Mouse (Mus musculus): ENCODE measurements at regions not wholly inside any gene's neighbourhood (a gene's known extent, or its start where the extent isn't known, plus 50 kb on each side); places are given as distances from the start of the nearest gene placed in this dataset.
"Not testable (repeated sequence)": the region's sequence is repeated elsewhere in the genome, so short reads cannot be mapped to it uniquely, and the experiment has no call there.

DNA sequence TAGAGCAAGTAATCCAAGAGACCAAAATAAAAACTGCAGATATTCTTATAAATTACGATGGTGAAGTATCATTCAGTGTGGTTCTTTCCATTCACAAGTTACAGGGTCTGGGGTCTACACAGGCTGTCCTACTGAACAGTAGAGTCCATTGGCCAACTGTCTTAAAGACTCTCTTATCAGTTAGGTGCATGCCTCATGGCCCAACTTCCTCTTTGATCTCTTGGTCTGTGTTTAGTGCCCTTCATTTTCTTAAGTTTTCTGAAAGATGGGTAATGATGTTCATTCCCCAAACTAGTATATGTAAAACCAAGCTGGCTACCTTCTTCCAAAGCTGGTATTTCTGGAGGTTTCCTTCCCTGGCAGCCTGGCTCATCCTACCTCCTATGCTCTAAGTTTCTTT, 268.7 kb upstream of the Ift57 start:
- DNase-seq = no peak

DNA sequence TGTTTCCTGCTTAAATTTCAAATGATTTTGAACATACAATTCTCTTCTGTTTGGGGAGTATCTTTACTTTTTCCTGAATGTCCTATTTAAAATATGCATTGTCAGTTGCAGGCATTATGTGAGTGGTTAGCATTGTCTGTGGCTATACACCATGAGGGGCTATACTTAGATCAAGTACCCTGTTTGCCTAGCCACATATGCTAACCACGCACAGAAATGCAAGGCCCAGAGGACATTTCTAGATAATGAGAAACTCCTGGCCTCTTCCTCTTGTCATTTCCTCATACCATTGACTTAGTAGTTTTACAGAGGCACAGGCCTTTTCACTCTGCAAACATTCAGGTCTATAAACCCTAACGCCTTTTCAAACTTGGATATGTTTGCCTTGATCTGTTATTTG, 267.1 kb upstream of the Ift57 start:
- DNase-seq = no peak

DNA sequence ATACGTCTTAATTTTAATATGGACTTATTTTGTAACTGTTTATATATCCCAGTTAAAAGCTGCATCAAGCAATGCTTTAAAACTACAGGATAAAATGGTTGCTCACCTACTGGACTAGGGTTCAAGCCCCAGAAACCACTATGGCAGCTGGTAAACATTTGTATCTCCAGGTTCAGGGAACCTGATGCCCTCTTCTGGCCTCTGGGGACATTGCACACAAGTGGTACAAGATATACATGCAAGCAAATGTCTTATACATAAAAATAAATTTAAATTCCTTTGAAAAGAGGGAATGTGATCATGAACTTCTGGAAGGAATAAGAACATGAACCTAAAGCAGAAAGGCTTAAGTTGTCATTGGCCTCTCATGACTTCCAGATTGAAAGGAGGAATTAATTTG, 257.8 kb upstream of the Ift57 start:
- DNase-seq = peak in 1 of 2 experiments; percentile 5

DNA sequence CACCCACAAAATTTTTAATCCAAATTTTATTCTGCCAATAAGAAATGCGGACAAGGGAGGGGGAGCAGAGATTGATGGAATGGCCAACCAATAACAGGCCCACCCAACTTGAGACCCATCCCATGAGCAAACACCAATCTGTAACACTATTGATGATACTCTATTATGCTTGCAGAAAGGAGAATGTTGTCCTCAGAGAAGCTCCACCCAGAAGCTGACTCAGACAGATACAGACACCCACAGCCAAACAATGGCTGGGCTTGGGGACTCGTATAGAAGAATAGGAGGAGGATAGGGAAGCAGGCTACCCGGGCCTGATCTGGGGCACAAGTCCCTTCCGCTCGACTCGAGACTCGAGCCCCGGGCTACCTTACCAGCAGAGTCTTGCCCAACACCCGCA, 251.7 kb upstream of the Ift57 start:
- DNase-seq = not testable (repeated sequence)

DNA sequence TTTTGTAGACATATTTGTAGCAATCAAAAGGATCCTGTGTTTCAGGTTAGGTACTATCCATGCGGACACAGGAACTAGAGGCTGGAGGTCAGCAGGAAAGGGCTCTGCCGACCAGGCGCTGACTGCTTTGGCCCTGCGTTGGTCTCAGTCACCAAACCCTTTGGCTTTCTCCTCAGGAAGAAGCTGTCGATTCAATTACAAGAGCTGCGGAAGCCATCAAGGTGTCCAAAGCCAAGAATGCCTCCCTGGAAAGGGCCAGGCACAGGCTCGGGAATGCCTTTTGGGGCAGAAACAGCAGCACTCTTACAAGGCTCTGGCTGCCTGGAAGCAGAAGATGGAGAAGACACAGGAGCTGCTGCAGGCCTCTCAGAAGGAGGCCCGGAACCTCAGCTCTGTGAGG, 205.2 kb upstream of the Ift57 start:
- no peak for DNase-seq

DNA sequence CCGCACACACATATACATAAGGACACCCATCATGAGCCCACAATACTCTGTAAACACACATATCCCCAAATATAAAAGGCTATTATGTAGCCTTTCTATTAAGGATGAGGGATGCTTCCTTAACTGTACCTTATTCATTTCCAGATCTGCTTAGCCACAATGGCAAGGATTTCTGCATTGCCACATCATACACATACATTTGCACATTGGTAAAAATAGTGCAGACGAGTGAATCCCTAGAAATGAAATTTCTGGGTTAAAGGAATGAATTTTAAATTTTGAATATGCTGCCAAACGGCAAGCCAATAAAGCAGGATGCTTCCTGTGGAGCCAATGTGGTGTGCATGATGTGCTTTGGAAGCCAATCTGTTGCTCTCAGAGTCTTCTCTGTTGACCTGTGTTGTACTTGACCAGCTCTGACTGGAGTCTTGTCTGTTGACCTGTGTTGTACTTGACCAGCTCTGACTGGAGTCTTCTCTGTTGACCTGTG, 201.5 kb upstream of the Ift57 start:
- DNase-seq = no peak

DNA sequence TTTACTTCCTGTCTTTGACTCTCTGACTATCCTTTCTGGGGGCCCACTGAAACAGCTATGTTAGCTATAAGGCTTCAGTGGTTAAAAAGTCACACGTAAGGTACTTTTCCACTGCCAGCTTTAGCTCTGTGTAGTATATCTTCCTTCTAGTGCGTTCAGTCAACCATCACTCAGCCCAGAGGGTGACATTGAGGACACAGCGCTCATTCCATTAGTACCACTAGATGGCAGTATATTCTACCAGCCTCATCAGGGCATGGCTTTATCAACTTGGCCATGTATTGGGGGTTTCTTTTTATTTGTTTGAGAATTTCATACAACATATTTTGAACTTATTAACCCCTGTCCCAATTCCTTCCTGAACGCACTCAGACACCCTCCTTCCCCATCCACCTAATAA, 198.2 kb upstream of the Ift57 start:
- peak in 1 of 2 experiments; percentile 22 for DNase-seq

DNA sequence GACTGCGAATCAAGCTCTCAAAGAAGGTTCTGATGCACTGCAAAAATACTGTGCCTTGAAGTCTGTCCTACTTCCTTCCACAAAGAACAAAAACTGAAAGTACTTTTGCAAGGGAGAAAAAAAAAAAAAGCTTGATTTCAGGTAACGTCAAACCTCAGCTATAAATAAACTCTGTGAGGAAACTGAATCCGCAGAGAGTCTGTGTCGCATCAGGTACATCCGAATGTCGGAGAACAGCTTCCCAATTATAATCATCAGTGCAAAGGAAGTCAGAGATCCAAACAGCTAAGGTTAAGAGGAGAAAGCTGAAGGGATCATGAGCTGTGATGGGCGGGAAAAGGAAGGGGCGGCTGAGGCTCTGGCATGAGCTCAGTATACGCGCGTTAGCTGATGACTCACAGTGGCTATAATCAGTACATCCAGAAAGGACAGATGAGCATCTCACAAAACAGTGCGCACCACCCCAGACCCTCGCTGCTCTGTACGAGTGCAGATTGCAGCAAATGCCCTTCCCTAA, 195.1 kb upstream of the Ift57 start:
- DNase-seq = peak; percentile 19 to 43

DNA sequence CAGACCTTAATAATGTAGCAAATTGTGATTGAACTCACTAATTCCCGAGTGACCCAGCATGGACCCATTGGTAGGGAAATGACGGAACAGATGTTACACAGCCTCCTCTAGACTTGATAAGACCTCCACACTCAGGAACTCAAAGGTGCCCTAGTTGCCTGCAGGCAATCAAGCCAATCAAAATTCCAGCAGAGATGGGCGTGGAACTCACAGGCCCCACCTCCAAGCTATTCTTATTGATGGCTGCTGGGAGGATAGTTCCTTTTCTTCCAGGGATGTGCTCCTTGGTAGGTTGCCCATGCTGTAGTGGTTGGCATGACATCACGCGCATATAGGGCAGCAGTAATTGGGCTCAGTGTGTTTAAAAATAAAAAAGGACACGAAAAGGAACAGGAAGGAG, 194.4 kb upstream of the Ift57 start:
- no peak for DNase-seq

DNA sequence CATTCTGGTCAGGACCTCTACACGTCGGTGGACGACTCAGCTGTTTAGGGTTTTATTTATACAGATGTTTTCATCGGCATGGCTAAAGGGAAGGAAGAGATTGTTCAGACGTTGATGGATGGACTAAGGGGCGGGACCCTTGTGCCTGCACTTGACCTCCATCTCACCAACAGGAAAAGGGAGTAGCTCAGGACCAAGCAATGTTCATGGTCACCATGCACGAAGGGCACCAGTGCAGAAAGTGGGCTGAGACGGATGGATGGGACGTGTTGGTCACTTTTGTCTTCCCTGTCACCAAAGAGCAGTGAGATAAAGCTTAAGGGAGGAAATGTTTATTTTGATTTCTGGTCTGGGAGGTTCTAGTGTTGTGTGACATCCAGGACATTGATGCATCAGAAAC, 193.8 kb upstream of the Ift57 start:
- DNase-seq = peak; percentile 40 to 63

DNA sequence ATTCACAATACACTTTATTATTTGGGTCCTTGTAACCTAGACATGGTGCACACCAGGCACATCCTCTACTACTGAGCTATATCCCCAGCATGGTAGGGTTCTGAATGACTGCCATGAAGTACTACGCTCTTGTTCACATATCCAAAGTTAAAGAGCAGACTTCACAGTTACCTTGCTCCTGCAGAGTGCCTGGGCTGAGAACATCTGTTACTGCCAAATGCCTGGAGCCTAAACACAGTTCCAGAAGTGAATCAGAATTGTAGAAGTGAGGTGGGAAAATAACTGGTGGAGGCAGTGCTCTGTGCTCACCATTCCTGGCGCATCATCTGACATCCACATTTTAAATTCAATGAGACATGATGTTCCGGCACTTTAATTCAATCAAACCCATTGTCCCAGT, 180.2 kb upstream of the Ift57 start:
- DNase-seq = no peak

DNA sequence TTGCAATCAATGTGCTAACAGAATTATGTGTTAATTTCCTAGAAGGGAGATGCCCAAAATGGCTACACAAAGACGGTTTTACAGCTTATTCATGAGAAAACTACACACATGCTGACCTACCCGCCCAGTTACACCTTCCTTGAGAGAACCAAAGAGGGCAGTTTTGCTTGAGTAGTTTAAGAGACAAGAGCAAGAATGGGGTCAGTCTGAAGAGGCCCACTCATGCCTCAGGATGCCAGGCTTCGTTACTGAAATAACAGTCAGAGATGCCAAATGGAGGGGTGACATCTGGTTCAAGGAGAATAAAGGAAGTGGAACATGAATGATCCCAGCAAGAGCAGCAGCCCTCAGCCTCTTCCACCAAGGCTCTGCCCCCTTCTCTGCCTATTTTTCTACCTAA, 178.6 kb upstream of the Ift57 start:
- no peak for DNase-seq

DNA sequence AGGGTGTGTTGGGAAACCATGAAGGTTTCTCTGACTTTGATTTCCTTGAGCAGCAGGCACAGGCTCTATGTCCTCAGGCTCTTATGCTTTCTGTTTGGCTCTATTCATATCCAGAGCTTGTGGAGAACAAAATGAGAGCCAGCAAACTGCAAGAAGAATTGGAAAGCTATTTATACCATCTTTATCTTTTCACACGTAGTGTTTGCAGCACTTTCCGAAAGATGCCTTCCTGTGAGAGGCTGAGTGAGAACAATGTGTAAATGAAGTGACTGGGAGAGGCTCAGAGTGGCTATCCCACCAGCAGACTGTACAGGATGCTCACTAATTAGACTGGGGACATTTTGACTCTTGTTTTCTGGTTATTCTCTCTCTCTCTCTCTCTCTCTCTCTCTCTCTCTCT, 177.3 kb upstream of the Ift57 start:
- no peak for DNase-seq

DNA sequence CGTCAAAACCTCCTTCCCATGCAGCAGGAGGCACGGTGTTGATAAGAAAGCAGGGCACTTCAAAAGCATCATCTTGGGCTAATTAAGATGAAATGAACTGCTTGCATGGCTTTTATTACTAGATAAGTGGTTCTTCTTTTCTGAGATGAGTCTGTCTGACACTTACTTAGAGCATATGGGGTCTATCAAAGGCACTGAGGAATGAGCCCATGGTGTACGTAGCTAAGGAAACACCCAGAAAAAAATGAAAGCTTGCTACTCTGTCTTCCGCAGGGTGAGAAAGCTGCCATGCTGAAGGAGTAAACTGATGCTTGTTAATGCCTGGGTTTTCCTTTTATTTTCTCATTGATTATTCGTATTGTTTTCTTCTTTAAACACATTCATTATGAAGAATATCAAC, 176.5 kb upstream of the Ift57 start:
- DNase-seq = no peak

DNA sequence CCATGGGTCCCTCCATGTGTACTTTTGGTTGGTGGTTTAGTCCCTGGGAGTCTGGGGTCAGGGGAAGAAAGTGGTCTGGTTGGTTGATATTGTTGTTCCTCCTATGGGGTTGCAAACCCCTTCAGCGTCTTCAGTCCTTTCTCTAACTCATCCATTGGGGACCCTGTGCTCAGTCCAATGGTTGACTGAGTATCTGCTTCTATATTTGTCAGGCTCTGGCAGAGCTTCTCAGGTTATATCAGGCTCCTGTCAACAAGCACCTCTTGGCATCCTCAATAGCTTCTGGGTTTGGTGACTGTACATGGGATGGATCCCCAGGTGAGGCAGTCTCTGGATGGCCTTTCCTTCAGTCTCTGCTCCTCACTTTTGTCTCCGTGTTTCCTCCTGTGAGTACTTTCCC, 170.4 kb upstream of the Ift57 start:
- not testable (repeated sequence) for DNase-seq

DNA sequence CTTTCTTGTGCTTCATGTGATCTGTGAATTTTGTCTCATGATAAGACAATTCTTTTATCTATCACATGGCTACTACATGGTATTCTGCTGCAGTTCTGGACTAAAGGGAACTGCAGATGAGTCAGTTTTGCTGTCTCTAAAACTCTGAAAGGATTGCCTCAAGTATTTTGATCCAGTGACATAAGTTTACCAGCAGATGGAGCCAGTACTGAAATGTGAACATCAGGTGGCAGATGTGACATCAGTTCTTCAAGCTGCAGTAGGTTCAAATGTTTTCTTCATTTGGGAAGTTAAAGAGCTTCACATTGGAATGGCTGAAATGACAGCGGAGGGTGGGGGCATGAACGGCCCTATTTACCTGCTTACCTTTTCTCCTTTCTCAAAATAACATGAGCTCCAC, 170.0 kb upstream of the Ift57 start:
- no peak for DNase-seq

DNA sequence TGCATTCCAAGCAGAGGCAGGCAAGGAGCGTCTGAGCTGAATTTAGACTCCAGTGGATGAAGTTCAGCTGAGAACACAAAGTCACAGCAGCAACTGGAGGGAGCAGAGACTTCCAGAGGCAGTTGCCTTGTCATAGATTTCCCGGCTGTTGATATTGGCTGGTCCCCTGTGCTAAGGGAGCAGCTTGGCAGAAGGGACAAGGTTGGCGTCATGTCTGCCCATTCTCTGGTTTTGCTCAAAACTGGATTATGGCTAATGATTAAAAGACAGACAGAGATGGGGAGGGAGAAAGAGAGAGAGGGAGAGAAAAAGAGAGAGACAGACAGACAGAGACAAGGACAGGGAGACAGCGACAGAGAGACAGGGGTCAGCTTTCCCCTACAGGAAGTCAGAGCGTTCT, 169.0 kb upstream of the Ift57 start:
- no peak for DNase-seq

DNA sequence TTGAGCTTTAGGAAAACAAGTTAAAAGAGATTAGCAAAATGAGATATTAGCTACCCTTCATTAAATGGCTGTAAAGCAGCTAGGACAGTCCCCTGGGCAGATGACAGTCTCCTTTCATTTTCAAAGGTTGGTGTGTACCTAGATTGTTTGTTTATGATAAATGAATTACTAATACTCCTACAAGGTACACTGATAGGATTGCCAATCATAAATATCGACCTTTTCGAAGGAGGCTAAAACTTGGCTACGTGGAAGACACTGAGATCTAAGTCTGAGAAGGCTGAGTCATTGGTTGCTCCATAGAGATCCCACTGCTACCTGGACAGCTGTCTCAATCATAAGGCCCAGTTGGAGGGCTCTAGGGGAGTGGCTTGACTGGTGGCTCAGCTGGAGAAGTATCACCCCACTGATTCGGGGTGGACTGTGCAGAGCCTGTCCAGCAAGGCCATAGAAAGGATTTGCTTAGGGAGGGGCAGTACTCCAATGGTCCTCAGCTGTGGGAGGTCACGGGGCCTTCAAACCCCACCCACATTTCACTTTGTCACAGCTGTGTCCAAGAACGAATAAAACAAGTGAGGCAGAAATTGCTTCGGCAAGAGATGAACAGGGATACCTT, 166.9 kb upstream of the Ift57 start:
- no peak for DNase-seq

DNA sequence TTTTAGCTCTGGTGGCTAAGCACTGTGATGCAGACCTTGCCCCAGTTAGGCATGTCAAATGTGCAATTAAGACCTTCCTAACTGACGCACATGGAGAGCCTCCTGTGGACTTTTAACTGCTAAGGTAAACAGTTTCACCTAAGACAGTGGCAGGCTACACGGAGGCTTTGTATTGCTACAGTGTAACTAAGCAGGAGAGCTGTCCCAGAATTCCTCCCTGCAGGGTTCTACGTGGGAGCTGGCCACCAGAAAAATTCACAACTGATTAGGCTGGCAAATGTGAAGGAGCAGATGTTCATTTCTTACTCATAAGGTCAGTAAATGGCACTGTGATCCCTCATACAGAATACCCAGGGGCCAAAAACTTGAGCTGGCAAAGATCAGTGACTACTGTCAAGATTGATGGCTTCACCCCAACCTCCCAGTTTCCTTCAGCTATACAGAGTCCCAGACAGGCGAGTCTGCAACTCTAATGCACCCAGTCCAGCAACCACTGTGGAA, 165.5 kb upstream of the Ift57 start:
- no peak for DNase-seq

DNA sequence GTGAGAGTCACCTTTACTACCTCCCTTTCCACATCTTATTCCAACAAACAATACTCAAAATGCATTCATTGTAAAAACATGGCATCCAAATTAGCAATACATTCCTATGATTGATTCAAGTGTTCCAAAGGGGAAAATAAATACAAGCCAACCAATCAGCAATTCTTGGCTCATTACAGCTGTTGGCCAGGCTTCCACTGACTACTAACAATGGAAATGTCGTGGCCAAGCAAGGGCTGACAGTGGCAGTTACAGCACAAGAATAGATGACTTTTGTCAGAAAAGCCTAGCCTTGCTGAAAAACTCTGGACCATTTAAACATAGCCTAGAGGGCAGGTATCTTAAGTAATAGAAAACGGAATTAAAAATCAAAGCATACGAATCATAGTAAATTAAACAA, 148.8 kb upstream of the Ift57 start:
- DNase-seq = no peak

DNA sequence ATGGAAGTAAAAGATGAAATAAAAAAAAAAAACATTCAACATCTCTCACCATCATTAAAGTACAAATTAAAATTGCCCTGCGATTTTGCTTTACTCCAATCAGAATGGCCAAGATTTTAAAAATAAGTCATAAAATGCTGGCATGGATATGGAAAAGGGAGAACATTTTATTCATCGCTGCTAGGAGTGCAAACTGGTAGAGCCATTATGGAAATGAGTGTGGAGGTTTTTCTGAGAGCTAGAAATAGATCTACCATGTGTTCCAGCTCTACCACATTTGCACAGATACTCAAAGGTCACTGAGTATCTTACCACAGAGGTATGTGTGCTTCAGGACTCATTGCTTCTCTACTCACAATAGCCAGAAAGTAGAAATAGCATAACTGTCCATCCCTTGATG, 129.0 kb upstream of the Ift57 start:
- no peak for DNase-seq

DNA sequence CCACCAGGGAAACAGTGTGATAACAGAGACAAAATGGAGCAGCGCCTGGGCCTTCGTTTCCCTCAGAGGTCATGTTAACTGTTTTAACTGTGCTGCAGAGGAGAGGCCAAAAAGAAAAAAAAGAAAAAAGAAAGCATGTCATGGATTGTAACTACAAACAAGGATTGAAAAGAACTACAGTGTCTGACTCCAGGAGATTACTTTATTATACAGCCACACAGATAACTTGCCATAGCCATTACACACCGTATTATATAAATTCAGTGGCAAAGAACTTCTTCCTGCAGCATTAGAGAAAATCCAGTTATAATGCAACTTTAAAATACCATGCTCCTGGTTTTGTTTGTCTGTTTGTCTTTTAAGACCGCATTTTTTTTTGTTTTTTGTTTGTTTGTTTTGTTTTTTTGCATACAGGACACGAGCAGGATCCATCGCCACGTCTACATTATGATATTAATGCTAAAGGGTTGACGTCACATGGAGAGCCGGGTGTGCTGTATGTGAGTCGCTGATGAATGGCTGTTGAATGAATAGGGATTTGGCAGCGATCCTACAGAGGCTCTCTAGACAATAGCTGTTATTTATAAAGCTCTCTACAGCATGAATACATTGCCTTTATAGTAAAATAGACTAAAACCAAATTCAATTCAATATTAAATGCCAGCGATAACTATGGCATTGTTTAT, 126.4 kb upstream of the Ift57 start:
- no peak for DNase-seq

DNA sequence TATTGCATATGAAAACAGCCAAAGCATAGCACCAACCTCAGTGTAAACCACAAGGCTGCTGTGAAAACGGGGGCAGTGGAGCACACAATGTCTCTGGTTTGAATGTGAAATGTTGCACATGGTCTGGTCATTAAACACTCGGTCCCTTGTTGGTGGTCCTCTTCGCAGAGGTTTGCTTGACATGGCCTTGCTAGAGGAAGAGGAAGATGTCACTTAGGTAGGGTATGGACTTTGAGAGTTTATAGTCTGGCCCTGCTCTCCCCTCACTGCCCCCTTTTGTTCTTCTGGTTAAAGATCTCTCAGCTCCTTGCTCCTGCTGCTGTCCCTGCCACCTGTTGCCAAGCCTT, 125.9 kb upstream of the Ift57 start:
- no peak for DNase-seq

DNA sequence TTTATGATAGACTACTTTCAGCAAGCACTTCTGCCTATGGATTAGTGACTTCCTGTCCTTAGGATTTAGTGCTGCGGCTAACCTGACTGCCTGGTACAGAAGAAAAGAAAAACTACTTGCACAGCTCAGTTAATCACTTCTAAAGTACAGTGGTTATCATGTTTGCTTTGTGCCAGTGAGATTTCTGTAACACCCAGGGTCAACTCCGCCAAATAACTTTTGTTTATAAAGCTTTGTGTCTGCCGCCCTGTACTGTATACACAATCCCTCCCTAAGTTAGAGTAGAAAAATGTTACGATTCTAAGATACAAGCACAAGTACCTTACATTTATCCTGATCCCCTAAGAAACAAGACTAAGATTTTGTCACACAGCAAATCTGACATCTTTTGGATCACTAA, 120.1 kb upstream of the Ift57 start:
- no peak for DNase-seq

DNA sequence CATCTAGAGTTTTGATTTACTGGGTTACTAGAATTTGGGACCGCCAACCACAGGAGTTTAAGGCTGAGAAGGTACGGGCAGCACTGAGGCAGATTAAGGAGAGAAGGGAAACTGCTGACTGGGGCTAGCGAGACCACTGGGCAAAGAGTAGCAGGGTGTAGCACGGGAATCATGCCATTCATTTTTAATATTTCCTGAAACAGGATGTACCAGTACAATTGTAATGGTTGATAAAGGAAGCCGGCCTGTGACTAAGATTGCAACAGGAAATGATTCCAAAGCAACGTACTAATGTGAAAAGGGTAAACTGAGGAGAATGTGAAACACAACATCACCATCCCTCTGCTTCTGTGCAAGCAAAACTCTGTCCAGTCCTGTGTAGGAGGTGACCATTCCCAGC, 118.3 kb upstream of the Ift57 start:
- DNase-seq = peak in 1 of 2 experiments; percentile 26

Data from lung, postnatal 4 days (tissue).